Mouse (Mus musculus) naive thymus-derived CD4-positive, alpha-beta T cell, adult 2 months (primary cell): ENCODE data around the gene Cldn3.

Experiments
- DNase-seq: peaks from one replicate; pipeline ENCODE4 v3.0.0-alpha.2; 2011; ENCODE audit warnings: low read depth

Gene Cldn3

DNA sequence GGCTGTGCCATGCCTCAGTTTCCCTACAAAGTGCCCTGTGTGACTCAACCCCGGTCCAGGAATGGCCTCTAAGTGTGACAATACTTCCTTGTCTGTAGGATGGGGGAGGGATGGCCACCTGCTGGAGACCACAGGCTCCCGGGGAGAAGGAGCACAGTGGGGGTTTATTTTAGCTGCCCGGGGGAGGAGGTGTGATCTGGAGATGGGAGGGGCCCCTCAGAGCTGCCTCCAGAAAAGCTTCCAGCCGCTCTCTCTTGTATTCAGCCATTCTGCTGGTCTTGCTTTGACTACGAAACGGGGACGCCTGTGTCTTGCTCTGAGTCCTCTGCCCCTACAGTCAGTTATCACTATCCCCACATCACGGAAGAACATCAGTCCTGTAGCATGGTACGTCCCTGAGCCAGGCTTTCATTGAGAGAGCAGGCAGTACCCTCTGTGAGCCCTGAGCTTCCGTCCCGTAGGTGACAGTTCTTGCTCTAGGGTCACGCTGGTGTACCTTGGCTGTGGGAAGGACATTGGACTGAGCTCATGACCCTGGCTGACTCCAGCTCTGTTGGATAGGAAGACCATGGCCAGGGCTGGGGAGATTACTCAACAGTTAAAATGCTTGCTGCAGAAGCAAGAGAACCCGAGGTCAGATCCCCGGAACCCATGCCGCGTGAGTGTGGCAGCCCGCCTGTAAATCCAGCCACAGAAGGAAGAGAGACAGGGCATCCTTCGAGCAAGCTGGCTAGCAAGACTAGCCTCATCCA, 49.8 kb downstream of the Cldn3 start:
- DNase-seq: no peak
